Mouse (Mus musculus) R1 (cell line): ENCODE results near the gene 1810013L24Rik.
"Not testable (repeated sequence)": the region's sequence is repeated elsewhere in the genome, so short reads cannot be mapped to it uniquely, and the experiment has no call there.

ENCODE experiments used
- DNase-seq: peaks from one replicate; pipeline ENCODE4 v3.0.0-alpha.2; 2018; ENCODE audit warnings: low read depth, low spot score

Gene 1810013L24Rik

DNA sequence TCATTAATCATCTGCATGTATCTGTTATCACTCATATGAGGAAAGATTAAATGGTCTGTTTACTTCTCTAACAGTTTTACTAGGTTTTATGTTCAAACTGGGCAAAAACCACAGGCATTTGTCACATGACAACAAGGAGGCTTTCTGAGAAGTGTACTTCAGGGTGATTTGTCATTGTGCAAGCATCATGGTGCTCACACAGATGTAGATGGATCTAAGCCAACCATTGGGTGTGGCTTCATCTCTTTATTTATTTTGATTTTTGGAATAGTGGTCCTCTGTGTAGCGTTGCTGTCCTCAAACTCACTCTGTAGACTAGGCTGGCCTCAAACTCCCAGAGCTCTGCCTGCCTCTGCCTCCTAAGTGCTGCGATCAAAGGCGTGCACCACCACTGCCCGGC is 65.4 kb downstream of the 1810013L24Rik start:
- no peak for DNase-seq

DNA sequence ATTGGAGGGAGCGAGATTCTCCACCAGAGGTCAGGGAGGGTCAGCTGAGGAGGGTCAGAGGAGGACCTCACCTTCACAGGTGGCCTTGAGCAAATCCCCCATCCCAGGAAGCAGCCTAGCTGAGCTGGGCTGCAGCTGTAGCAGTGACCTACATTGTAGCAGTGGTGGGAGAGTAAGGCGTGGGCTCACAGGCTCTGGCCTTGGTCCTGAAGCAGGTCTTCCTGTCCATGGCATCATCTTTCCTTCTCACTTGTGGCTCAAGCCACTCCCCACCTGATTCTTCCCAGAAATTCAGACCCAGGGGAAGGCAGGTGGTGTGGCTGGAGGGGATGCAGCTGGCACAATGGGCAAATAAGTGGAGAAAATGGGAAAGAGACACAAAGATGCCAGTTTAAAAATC is 76.2 kb downstream of the 1810013L24Rik start:
- DNase-seq = not testable (repeated sequence)
